Mouse (Mus musculus): Measurements from ENCODE around the gene Aunip.
A peak's percentile ranks its signal among the peaks of the same experiment; 100 is the strongest.

Gene Aunip

GRCm38 (mm10) chr4:134514309-134514930 is 3.6 kb downstream of the Aunip start:
- DNase-seq (ENCODE audit: low read depth, low spot score) = no peak

- no peak for DNase-seq (ENCODE audit: low read depth, low spot score)
Observed at GRCm38 (mm10) chr4:134515614-134516013, 4.8 kb downstream of the Aunip start.

DNA sequence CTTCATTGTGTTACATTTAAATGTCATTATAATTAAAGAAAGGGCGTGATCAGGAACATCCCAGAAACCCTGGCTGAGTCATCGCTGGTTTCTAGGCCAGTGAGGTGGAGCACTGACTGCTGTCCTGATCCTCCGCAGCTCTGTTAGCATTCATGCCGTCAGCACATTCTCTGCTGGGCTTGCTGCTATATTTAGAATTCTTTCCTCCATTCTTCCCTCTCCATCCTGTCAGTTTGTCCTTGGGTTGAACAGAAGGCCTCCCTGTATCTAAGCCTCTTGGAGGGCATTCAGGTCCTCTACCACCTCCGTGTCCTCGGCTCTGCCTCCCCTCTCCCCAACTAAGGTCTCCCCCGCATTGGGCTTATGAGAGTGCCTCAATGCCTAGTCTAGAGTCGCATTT is 6.2 kb downstream of the Aunip start:
- no peak for DNase-seq (ENCODE audit: low read depth, low spot score)

- no peak for DNase-seq (ENCODE audit: low read depth, low spot score)
Observed at GRCm38 (mm10) chr4:134517719-134518118, 6.9 kb downstream of the Aunip start.

DNA sequence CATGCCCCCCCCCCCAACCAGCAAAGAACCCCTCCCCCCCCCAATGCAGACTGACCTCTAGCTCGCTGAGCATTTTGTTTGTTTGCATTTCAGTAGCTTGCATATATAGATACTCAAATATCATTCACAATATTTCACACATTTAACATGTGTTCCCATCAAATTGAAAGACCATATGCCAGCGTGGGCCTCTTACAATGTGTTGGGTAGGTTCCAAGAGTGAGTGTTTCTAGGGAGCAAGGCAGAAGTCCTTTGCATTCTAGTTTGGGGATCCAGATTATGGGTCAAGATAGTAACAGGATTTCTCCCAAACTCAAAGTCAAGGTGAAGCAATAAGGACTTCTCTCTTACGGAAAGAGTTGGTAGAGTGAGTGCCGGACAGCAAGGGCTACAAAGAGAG is 7.7 kb downstream of the Aunip start:
- DNase-seq (ENCODE audit: low read depth, low spot score) = no peak

- no peak for DNase-seq (ENCODE audit: low read depth, low spot score)
Observed at GRCm38 (mm10) chr4:134519281-134519680, 8.5 kb downstream of the Aunip start.

DNA sequence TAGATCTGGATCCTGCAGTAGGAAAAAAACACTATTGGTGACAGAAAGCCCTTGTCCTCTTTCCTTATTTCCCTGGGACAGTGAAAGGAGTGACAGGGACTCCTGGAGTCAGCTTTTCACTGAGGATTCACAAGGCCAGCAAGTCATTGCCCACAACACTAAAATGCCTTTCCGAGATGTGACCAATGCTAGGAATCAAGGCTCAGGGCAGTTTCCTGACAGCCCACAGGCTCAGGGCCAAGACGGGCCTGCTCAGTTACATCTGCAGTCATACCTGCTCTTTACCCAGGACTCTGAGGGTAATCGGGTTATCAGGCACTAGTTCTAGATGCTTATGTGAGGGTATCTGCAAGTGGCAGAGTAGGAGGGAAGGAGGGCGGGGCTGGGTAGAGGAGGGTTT is 12.6 kb downstream of the Aunip start:
- no peak for DNase-seq (ENCODE audit: low read depth, low spot score)

DNA sequence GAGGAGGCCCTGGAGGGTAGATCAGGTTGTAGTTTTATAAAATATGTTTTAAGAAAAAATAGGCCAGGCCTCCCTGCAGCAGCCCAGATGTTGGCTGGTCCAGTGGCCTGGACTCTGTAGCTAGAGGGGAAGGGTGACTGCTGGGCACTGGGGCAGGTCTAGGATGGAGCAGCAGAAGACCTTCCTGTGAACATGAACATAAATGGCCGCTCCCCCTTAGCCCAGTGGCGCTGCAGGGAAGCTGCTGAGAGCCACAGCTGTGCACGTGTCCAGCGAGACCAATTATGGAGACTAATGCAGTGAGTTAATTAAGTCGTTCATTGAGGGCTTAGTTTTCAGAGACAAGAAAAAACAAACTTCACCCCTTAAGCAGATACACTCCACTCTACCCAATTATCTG is 15.0 kb downstream of the Aunip start:
- no peak for DNase-seq (ENCODE audit: low read depth, low spot score)

GRCm38 (mm10) chr4:134526220-134526619 is 15.4 kb downstream of the Aunip start:
- no peak for DNase-seq (ENCODE audit: low read depth, low spot score)

DNA sequence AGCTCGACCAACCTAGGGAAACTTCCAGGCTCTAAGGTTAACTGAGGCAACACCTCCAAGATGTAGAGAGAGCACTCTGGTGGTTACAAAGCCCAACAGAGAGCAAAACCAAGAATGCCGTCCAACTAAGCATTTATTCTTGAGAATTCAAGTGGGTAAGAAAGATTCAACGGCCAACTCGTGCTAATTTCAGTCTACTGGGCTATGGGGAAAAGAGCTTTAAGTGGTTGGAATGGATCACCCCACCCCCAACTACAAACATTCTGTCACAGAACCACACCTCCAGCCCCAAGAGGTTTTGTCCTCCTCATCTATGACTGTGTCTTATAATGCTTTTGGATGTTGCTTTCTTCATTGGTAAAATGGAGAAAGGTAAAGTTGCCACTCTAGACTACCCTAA is 22.1 kb downstream of the Aunip start:
- DNase-seq (ENCODE audit: low read depth, low spot score) = no peak

GRCm38 (mm10) chr4:134533421-134533820 is 22.6 kb downstream of the Aunip start:
- DNase-seq (ENCODE audit: low read depth, low spot score) = no peak

DNA sequence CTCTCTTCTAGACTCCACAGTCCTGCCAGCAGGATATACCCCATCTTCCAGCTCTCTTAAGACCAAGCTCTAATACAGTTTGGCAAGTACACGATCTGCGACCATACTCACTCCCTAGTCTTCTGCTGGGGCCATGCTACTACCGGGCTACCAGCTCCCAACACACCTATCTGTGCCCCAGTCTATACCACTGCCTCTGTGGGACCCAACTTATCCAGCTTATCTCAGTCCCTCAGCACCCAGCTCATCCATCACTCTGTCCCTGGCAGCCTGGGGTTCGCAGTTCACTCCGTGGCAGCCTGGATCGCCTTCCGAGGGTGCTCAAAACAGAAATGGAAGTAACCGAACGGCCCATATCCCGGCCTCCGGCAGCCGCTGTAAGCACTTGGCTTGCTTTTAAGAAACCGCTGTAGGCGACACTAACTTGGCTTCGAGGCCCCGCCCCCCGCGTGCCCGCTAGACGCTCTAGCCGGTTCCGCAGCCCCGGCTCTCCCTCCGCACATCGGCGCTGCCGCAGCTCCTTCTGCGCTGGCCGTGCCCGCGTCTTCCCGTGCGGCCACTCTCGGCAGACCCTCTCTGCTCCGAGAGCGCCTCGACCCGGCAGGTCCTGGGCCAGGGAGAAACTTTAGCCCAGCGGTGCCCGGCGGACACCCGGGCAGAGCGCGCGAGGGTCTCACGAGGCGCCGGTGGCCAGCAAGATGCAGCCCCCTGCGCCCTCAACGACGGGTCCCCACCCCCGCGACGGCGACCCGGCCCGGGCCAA is 23.5 kb downstream of the Aunip start:
- peak; percentile 49 for DNase-seq (ENCODE audit: low read depth, low spot score)

DNA sequence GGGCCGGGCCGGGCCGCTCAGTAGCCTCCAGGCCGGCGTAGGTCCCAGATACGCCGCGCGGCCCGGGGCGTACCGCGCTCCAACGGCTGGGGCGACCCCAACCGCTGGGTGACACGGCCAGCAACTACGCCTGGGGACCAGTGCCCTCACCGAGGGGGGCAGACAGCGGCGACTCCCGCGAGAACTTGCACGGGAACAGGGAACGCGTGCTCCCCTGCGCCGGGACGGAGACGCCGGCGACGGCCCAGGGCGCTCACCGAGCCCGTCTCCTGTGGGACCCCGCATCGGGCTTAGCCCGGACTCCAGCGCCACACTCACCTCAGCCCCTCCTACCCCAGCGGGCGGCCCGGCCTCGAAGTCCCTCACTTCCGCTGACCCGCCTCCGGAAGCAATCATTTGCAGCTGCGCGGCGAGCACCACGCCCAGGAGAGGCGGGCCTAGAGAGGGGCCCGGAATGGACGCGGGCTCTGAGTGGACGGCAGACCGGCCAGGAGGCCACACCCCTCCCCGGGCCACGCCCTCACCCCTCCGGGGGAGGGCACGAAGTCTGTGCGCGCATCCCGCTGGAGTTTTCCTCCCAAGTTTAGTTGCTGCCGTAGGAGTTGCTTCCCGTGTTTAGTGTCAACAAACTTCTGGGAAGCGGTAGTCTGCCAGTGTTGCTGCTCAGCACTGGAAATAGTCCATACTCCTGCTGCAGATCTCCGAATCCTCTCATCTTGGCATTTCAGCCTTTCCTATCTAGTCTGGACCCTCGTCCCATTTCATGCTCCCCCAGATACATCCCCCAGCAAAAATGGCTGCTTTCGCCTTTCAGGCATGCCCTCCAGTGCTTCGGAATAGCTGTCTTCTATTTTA is 24.4 kb downstream of the Aunip start, which contains the start of gene Mtfr1l:
TSS of gene Mtfr1l (minus strand) at position 456 of the 855 bp plus-strand sequence.
- peak; percentile 97 for DNase-seq (ENCODE audit: low read depth, low spot score)

DNA sequence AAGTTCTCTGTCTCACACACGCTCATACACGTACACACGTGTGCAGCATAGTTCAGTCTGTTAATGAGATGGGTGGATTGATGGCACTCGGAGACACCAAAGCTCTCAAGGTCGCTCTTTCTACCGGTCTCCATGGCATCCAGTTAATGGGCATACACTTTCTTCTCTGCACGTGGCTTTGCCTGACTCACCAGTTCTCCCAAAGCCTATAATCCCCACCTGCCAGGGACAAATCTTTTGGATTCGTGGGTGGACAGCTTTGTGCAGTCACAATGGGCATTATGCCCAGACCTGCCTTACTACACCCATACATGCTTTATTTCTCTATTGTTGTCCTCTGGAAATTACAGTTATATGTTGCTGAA is 25.0 kb downstream of the Aunip start:
- DNase-seq (ENCODE audit: low read depth, low spot score) = no peak

DNA sequence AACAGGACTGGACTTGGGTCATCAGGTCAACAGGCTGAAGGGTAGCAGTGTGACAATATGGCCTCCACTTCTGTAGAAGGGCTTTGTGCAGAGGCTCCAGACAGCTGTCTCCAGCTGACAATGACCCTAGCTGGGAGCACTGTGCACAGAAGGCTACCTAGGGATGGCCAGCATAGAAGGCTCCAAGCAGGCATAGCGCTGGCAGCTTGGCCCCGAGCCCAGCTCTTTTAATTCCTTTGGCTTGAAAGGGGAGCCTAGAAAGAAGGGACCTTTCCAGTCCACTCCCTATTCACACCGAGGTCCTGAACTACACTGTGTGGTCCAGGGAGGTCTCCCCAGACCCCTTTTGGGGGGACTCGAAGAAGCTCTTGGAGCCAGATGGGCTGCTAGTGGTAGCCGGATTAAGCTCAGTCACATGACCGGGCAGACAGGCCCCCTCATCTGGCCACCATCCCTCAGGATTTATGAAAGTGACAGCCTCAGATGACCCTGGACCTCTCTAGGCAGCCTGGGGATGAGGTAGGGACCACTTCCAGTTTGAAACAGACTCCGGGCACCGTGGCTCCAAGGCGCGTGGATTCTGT is 28.3 kb downstream of the Aunip start:
- no peak for DNase-seq (ENCODE audit: low read depth, low spot score)

- DNase-seq (ENCODE audit: low read depth, low spot score) = no peak
Observed at GRCm38 (mm10) chr4:134542726-134543125, 31.9 kb downstream of the Aunip start.

DNA sequence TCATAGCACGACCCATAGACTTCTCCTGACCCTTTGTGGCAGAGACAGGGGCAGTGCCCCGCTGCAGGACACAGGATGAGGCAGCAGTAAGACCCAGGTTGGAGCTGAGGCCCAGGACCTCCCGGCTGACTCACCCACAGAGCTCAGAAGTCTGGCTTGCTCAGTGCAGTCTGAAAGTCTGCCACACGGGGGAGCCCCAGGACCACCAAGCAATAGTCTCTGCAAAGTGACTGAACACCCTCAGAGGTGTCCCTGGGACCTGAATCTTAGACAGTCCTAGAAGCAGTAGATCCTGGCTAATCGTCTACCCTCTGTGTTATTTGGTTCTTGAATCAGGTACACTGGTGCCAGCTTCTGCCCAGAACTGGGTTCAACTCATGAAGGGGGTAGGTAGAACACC is 32.5 kb downstream of the Aunip start:
- DNase-seq (ENCODE audit: low read depth, low spot score) = peak; percentile 83

GRCm38 (mm10) chr4:134546814-134547705 is 36.3 kb downstream of the Aunip start:
- DNase-seq (ENCODE audit: low read depth, low spot score) = no peak

GRCm38 (mm10) chr4:134548169-134548938 is 37.6 kb downstream of the Aunip start:
- DNase-seq (ENCODE audit: low read depth, low spot score) = no peak

DNA sequence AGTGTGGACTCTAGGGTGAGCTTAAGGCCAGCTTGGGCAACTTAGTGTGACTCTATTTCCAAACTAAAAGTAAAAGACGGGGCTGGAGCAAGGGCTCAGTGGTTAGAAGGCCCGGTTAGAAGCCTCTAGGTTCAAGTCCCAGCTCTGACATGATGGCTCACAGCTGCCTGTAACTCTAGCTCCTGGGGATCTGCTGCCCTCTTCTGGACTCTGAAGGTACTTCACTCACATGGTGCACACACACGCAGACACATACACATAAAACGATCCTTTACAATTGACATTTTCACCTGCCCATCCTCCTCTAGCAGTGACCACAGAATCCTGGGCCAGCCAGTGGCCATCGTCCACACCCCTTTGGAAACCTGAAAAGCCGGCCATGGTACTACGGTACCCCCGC is 39.1 kb downstream of the Aunip start:
- peak; percentile 50 for DNase-seq (ENCODE audit: low read depth, low spot score)
